Mouse (Mus musculus) frontal cortex, adult 2 months (tissue): ENCODE data around the gene 2310046K23Rik. TPM values are rescaled to one million over a fixed set of nuclear protein-coding genes. Genes with fewer than 3 reads are reported as not detected.
"Not testable (repeated sequence)": the region's sequence is repeated elsewhere in the genome, so short reads cannot be mapped to it uniquely, and the experiment has no call there.

Source experiments
- DNase-seq, 2 experiments: peaks; one replicate each; pipeline ENCODE4 v3.0.0; 2022; ENCODE audit warnings: low spot score in 1 of 2; ENCODE audit errors: extremely low spot score in 1 of 2
- polyA plus RNA-seq: library from polyadenylated mRNA; depleted of rRNA; stranded (reverse); fragments of >200 nt; gene quantifications from 2 replicates; pipeline ENCODE4 v1.2.3, GENCODE M21; 2012; rRNA removed

2310046K23Rik gene
- polyA plus RNA-seq = not detected in 2 replicates

GRCm38 (mm10) chr3:92534411-92534810, at the start of gene 2310046K23Rik:
Gene 2310046K23Rik (minus strand): TSS chr3:92534511.
- no peak for DNase-seq

- DNase-seq = no peak
These were observed 49.0 kb upstream of the 2310046K23Rik start for GRCm38 (mm10) chr3:92583164-92583826.

DNA sequence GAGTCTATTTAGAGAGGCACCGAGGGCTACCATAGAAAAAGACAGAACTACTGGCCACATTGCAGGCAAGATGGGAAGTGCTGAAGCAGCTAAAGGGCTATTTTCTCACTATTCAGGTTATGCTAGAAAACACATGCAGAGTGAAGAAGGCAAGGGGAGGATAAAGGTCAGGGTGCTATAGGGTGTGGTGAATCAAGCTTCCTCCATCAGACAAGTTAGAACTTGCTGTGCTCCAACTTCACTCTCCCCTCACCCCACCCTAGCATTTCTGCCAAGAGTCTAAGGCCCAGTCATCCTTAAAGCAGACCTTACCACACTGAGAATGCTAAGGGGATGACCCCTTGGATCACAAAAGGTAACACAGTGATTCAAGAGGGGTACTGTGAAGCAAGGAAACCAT, 45.2 kb upstream of the 2310046K23Rik start:
- DNase-seq = no peak

GRCm38 (mm10) chr3:92578652-92579413, 44.5 kb upstream of the 2310046K23Rik start:
- no peak for DNase-seq

- no peak for DNase-seq
These were observed 39.2 kb upstream of the 2310046K23Rik start, which contains the start of gene Ivl for GRCm38 (mm10) chr3:92573449-92574041. Gene Ivl (minus strand): TSS chr3:92573735.

GRCm38 (mm10) chr3:92572514-92573155, 38.3 kb upstream of the 2310046K23Rik start:
- DNase-seq = no peak

- no peak for DNase-seq
These were observed 34.4 kb upstream of the 2310046K23Rik start for GRCm38 (mm10) chr3:92568752-92569151.

GRCm38 (mm10) chr3:92565418-92565817, 31.1 kb upstream of the 2310046K23Rik start:
- peak in 1 of 2 experiments; percentile 14 for DNase-seq

GRCm38 (mm10) chr3:92512325-92512724, 22.0 kb downstream of the 2310046K23Rik start:
- DNase-seq = peak in 1 of 2 experiments; percentile 64

DNA sequence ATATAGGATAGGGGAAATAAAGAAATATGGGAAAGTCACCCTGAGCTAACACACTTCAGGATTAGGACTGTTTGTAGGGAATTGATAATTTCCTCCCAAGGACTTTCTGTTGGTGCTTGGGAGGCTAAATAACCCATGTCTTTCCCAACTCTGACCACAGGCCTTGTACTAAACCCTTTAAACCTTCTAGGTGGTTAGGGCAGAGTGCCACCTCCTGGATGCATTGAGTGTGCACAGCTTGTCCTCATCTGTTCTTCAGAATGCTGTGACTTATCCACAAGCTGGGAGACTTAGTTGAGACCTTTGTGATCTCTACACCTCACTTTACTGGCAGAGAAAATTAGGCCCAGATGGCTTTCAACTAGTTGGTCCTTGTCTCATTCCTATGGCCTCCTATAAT, 23.5 kb downstream of the 2310046K23Rik start:
- DNase-seq = peak in 1 of 2 experiments; percentile 61

DNA sequence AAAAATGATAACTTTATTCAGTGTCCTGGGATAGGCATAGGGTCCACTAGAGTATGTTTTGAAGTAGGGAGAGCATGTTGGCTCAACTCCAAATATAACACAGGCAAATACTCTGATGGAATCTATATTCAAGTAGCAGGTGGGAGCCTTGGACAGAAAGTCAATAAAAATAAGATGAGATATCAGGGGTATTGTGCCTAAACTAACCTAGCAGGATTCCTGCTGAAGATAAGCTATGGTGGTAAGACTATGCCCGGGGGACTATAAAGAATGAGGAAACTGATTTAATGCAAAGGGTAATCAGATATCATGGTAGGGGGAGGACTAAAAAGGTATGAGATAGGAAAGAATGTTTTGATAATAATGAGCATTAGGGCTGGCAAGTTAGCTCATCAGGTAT, 26.1 kb downstream of the 2310046K23Rik start:
- no peak for DNase-seq

- peak in 1 of 2 experiments; percentile 19 for DNase-seq
These were observed 30.8 kb downstream of the 2310046K23Rik start for GRCm38 (mm10) chr3:92503528-92503927.

- no peak for DNase-seq
These were observed 33.9 kb downstream of the 2310046K23Rik start, which contains the start of gene Sprr4 for GRCm38 (mm10) chr3:92500393-92500792. Gene Sprr4 (minus strand): TSS chr3:92500493.

DNA sequence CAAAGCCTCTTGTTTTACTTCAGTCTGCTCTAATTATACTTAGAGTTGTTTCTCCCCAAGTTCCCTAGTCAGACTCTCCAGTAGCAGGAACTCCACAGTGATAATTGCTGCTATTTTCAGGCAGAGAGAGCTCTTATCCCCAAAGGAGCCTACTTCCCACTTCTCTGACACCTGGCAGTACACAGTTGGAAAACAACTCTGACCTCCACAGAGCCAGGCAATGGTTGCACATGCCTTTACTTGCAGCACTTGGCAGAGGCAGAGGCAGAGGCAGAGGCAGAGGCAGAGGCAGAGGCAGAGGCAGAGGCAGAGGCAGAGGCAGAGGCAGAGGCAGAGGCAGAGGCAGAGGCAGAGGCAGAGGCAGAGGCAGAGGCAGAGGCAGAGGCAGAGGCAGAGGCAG, 44.0 kb downstream of the 2310046K23Rik start:
- DNase-seq = not testable (repeated sequence)

GRCm38 (mm10) chr3:92486307-92486706, 48.0 kb downstream of the 2310046K23Rik start:
- no peak for DNase-seq

- DNase-seq = no peak
These were observed 48.4 kb downstream of the 2310046K23Rik start, which contains the start of gene Sprr1a for GRCm38 (mm10) chr3:92485863-92486262. Gene Sprr1a (minus strand): TSS chr3:92485895.

Other genes with a start within 250 kb of the 2310046K23Rik start
- 0.23 TPM in 1 of 2 replicates, not detected in the other for gene Sprr2a3, start 249.1 kb downstream of the 2310046K23Rik start, polyA plus RNA-seq
- not detected in 2 replicates for gene Sprr2b, start 217.9 kb downstream of the 2310046K23Rik start, polyA plus RNA-seq
- gene Sprr2d, start 195.4 kb downstream of the 2310046K23Rik start, polyA plus RNA-seq = not detected in 2 replicates
- gene Sprr2e, start 182.4 kb downstream of the 2310046K23Rik start, polyA plus RNA-seq = not detected in 2 replicates
- gene Sprr2f, start 169.3 kb downstream of the 2310046K23Rik start, polyA plus RNA-seq = 0.21 TPM in 1 of 2 replicates, not detected in the other
- not detected in 2 replicates for gene Sprr2h, start 148.8 kb downstream of the 2310046K23Rik start, polyA plus RNA-seq
- gene Sprr2i, start 126.5 kb downstream of the 2310046K23Rik start, polyA plus RNA-seq = not detected in 2 replicates
- gene Sprr2j-ps, start 116.4 kb downstream of the 2310046K23Rik start, polyA plus RNA-seq = not detected in 2 replicates
- gene Gm9774, start 105.1 kb downstream of the 2310046K23Rik start, polyA plus RNA-seq = 6.0 and 7.7 TPM in 2 replicates
- not detected in 2 replicates for gene Sprr2k, start 101.9 kb downstream of the 2310046K23Rik start, polyA plus RNA-seq
- gene Sprr1b, start 95.7 kb downstream of the 2310046K23Rik start, polyA plus RNA-seq = not detected in 2 replicates
- gene Sprr3, start 75.8 kb downstream of the 2310046K23Rik start, polyA plus RNA-seq = not detected in 2 replicates
- gene Sprr1a, start 48.6 kb downstream of the 2310046K23Rik start, polyA plus RNA-seq = 0.46 and 0.70 TPM in 2 replicates
- gene Sprr4, start 34.0 kb downstream of the 2310046K23Rik start, polyA plus RNA-seq = not detected in 2 replicates
- gene Ivl, start 39.2 kb upstream of the 2310046K23Rik start, polyA plus RNA-seq = not detected in 2 replicates
- gene Smcp, start 54.5 kb upstream of the 2310046K23Rik start, polyA plus RNA-seq = not detected in 2 replicates
- not detected in 2 replicates for gene 2210017I01Rik, start 73.0 kb upstream of the 2310046K23Rik start, polyA plus RNA-seq
- gene Lce6a, start 87.1 kb upstream of the 2310046K23Rik start, polyA plus RNA-seq = not detected in 2 replicates
- gene Lce1a1, start 113.8 kb upstream of the 2310046K23Rik start, polyA plus RNA-seq = not detected in 2 replicates
- gene Lce1b, start 122.4 kb upstream of the 2310046K23Rik start, polyA plus RNA-seq = not detected in 2 replicates
- gene Lce1a2, start 135.8 kb upstream of the 2310046K23Rik start, polyA plus RNA-seq = not detected in 2 replicates
- not detected in 2 replicates for gene Lce1c, start 144.7 kb upstream of the 2310046K23Rik start, polyA plus RNA-seq
- gene Lce1d, start 152.7 kb upstream of the 2310046K23Rik start, polyA plus RNA-seq = not detected in 2 replicates
- not detected in 2 replicates for gene Lce1e, start 174.6 kb upstream of the 2310046K23Rik start, polyA plus RNA-seq
- gene Lce1f, start 185.8 kb upstream of the 2310046K23Rik start, polyA plus RNA-seq = not detected in 2 replicates
- gene Gm38119, start 204.6 kb upstream of the 2310046K23Rik start, polyA plus RNA-seq = not detected in 2 replicates
- gene Lce1g, start 217.8 kb upstream of the 2310046K23Rik start, polyA plus RNA-seq = not detected in 2 replicates
- gene Lce1h, start 230.6 kb upstream of the 2310046K23Rik start, polyA plus RNA-seq = not detected in 2 replicates
- not detected in 2 replicates for gene Lce1i, start 244.4 kb upstream of the 2310046K23Rik start, polyA plus RNA-seq